Mouse (Mus musculus) layer of hippocampus, adult 18-20 months (tissue): ENCODE measurements around the gene Cds2. TPM values are rescaled to one million over a fixed set of nuclear protein-coding genes. Genes with fewer than 3 reads are reported as not detected.
"Not testable (repeated sequence)": the region's sequence is repeated elsewhere in the genome, so short reads cannot be mapped to it uniquely, and the experiment has no call there.

Experiments used
- DNase-seq, 2 experiments: peaks; one replicate each; pipeline ENCODE4 v3.0.0; 2022; ENCODE audit warnings: low spot score in 2 of 2
- total RNA-seq, 2 experiments: library from RNA; stranded (reverse); gene quantifications; 2 replicates each; pipeline ENCODE4 v1.2.3; 2021

Cds2 gene
- total RNA-seq, 2 experiments from 2014 or later, result 276 to 284 TPM

DNA sequence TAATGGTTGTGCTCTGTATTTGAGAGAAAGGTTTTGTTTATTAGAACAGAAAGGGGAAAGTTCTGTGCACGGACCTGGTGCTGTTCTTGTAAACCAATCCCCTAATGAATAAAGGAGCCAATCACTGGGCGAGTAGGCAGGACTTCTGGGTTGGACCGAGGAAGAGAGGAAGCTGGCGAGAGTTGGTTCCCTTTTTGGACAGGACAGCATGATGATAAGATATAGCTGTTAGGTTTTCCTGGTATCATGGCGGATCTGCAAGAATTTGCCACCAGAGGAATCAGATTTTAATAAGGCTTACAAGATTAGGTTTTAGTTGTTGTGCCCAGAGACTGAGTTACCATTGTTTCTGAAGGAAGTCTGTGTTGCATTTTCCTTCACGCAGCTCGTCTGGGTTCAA, 26.3 kb downstream of the Cds2 start:
- DNase-seq, result not testable (repeated sequence)

GRCm38 (mm10) chr2:132290808-132291207, 27.9 kb downstream of the Cds2 start:
- no peak for DNase-seq

GRCm38 (mm10) chr2:132291265-132291664, 28.3 kb downstream of the Cds2 start:
- DNase-seq, result no peak

- peak; percentile 31 to 79 for DNase-seq
Measured at GRCm38 (mm10) chr2:132292083-132292482, 29.1 kb downstream of the Cds2 start.

DNA sequence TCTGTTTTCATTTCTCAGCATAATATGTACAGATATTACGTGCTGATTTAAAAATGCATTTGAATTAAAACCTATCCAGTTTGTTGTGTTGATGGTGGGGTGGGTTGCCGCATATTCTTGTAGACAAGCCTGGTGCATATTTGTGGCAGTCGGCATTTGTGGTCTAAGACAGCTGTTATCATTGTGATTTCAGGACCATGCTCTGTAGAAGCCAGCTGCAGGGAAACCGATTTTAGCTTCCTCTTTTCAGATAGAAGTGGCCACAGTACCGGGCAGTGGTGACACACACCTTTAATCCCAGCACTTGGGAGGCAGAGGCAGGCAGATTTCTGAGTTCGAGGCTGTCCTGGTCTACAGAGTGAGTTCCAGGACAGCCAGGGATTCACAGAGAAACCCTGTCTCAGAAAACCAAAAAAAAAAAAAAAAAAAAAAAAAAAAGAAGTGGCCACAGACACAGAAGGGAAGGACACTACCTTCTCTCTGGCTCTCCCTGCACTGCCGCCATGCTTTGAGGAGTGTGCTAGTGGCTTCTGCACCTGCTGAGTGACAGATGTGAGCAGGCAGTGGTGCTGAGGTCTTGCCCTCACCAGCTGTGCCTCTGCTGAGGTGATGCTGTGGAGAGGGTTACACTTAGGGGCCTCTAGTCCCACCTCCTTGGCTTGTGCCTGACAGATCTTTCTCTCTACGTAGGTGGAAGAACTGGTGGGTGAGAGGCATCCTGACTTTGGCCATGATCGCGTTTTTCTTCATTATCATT, 30.9 kb downstream of the Cds2 start:
- no peak for DNase-seq

DNA sequence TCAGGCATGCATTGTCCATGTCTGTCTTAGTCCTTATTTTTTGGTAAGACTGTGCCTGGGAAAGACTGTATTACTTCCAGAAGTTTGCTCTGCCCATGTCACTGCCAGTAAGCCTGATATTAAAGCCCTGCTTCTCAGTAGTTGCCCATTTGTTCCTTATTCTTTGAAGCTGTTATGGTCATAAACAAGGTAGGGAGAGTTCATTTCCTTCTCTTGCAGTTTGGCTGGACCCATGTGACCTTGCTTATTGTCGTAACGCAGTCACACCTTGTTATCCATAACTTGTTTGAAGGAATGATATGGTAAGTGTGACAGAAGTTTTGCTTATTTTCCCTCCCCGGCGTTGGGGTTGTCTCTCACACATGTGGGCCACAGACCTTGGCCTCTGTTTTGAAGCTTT, 35.3 kb downstream of the Cds2 start:
- DNase-seq, result no peak

DNA sequence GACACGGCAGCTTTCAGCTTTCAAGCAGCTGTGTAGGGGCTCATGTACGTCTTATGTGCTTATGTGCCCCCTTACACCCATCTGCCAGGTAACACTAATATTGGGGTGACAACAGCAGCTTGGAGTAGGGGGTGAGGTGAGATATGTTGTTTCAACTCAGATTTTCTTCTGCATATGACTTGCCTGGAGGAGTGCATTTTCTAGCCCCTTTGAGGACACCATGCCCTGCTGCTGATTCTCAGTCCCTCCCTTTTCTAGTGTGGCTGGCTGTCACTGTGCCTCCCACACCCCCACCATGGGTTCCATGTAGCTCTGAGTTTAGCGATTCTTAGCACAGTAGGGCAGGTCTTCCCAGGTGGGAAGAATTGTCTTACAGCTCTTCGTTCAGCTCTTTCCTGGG, 38.5 kb downstream of the Cds2 start:
- no peak for DNase-seq

DNA sequence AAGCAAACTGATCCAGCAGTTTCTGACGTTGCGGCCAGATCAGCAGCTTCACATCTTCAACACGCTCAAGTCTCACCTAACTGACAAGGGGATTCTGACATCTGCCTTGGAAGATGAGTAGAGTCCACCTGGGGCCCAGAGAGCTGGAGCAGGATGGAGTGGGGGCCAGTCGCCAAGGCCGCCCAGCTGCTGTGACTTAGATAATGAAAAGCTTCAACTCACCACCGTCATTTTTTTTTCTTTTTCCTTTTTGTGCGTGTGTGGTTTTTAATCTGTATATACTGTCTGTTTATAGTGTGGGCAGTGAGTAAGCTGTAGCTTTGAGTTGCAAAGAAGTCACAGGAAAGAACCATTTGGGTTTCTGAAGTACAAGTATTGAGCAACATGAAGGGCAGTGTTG, 42.2 kb downstream of the Cds2 start:
- no peak for DNase-seq

- DNase-seq, result no peak
Measured at GRCm38 (mm10) chr2:132305988-132306387, 43.0 kb downstream of the Cds2 start.

DNA sequence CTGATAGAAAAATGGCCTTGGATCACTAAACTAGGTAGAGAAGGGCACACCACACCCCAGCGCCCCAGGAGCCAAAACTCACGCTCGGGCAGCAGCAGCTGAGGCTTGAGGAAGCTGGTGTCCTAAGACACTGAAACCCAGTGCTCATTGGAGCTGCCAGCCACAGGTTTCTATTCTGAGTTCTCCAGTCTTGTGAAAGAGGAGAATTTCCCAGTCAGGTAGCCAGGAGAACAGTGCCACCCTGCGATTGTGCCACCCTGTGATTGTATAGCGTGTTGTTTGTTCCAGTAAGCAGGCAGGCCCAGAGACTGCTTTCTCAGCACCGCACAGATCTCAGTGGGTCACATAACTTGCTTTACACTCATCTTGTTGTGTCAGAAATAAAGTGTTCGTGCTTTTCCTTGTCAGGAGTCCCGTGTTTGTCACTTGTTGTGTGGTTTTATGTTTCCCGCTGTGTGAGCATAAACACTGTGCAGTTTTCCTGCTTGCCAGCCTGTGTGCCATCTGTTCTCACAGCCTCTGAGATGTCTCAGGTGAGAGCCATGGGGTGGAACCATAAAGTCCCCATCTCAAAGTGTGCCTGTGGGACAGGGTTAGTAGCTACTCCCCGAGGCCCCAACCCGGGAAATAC, 44.4 kb downstream of the Cds2 start:
- no peak for DNase-seq

GRCm38 (mm10) chr2:132308829-132309228, 45.9 kb downstream of the Cds2 start:
- DNase-seq, result no peak

- DNase-seq, result no peak
Measured at GRCm38 (mm10) chr2:132309398-132309930, 46.5 kb downstream of the Cds2 start.

GRCm38 (mm10) chr2:132312616-132313015, 49.7 kb downstream of the Cds2 start:
- no peak for DNase-seq

DNA sequence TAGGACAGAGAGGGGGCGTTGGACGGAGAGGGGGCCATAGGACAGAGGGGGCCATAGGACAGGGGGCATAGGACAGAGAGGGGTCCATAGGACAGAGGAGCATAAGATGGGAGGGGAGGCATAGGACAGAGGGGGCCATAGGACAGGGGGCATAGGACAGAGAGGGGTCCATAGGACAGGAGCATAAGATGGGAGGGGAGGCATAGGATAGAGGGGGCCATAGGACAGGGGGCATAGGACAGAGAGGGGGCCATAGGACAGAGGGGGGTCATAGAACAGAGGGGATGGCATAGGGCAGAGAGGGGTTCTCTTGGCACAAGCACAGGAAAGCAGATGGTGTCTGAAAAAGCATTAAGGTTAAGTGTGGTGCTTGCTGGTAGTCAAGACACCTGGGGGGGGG, 50.6 kb downstream of the Cds2 start:
- DNase-seq, result no peak

DNA sequence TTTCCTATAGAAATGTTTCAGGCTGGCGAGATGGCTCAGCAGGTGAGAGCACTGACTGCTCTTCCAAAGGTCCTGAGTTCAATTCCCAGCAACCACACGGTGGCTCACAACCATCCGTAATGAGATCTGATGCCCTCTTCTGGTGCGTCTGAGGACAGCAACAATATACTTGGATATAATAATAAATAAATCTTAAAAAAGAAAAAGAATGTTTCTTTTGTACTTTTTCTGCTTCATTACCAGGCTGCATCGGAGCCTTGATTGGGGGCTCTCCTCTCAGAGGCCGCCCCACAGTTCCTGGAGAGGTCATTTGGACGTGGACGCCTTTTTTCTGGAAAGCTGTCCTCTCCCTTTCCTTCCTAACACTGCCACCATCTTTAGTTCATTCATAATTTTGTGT, 51.1 kb downstream of the Cds2 start:
- not testable (repeated sequence) for DNase-seq

- DNase-seq, result peak; percentile 62 to 84
Measured at GRCm38 (mm10) chr2:132316041-132316808, 53.3 kb downstream of the Cds2 start.

DNA sequence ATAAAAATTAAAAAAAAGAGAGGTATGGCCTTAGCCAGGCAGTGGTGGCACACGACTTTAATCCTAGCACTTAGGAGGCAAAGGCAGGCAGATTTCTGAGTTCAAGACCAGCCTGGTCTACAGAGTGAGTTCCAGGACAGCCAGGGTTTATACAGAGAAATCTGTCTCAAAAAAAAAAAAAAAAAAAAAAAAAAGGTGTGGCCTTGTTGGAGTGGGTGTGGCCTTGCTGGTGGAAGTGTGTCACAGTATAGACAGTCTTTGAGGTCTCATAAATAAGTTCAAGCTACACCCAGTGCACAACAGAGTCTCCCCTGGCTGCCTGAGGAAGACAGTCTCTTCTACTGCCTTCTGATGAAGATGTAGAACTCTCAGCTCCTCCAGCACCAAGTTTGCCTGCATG, 54.2 kb downstream of the Cds2 start:
- DNase-seq, result no peak

GRCm38 (mm10) chr2:132320516-132320915, 57.6 kb downstream of the Cds2 start:
- no peak for DNase-seq

DNA sequence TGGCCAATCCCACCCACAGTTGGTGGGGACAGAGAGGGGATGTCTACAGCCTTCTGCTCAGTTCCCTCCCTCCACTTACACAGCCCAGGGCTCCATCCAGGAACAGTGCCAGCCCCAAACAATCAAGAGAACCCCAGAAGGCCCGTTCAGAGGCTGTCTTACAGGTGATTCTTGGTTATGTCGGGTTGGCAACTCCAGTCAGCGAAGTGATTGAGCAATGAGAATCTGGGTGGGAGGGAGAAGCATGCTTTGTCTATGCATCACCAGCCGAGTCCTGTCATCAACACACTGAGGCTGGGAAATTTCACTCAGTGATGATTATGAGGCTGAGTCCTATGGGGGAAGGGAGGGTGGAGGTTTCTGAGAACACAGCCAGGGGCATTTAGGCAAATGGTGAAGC, 60.6 kb downstream of the Cds2 start:
- DNase-seq, result no peak

GRCm38 (mm10) chr2:132337202-132337601, 74.3 kb downstream of the Cds2 start:
- no peak for DNase-seq

GRCm38 (mm10) chr2:132340350-132340749, 77.4 kb downstream of the Cds2 start:
- DNase-seq, result no peak

GRCm38 (mm10) chr2:132341293-132341692, 78.3 kb downstream of the Cds2 start:
- DNase-seq, result no peak
